Mouse (Mus musculus) retina, postnatal 7 days (tissue): ENCODE data around the gene Aldh3a2.
"Not testable (repeated sequence)": the region's sequence is repeated elsewhere in the genome, so short reads cannot be mapped to it uniquely, and the experiment has no call there.

Experiments
- DNase-seq: peaks from one replicate; pipeline ENCODE4 v3.0.0-alpha.2; 2012; ENCODE audit warnings: low read depth, low spot score

Gene Aldh3a2

DNA sequence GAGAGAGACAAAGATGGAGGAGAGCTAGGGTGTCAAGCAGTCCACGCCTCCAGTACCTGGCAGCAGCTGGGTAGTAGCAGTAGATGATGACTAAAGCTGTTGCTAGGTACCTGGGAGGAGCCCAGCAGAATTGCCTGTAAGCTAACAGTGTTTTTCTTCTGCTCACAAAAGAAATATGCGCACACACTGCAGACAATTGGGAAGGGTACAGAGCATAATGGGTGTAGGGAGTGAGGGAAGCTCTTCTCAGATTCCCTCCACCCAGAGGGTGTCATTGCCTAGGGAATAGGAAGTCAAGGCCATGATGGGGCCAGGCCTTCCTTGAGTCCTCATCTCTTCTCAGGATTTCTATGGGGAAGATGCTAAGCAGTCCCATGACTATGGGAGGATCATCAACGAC is 51.3 kb downstream of the Aldh3a2 start:
- no peak for DNase-seq

- DNase-seq = no peak
Observed at GRCm38 (mm10) chr11:61212102-61212501, 55.2 kb downstream of the Aldh3a2 start.

DNA sequence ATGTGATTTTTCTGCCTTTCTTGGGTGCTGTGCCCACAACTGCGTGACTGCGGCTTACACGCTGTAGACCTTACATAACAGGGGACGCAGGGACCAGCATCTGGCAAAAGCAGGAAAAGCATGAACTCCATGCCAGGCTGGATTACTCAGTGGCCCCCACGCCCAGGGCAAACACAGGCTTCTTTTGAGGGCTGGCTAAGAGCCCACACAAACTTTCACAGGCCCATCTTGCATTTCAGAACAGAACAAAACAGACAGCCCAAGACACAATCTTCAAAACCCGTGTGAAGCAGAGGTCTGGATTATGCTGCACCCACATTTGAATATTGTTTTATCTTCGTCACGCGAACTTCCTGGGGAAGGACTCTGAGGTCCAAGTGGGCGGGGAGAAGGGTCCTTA is 58.9 kb downstream of the Aldh3a2 start:
- DNase-seq = no peak

DNA sequence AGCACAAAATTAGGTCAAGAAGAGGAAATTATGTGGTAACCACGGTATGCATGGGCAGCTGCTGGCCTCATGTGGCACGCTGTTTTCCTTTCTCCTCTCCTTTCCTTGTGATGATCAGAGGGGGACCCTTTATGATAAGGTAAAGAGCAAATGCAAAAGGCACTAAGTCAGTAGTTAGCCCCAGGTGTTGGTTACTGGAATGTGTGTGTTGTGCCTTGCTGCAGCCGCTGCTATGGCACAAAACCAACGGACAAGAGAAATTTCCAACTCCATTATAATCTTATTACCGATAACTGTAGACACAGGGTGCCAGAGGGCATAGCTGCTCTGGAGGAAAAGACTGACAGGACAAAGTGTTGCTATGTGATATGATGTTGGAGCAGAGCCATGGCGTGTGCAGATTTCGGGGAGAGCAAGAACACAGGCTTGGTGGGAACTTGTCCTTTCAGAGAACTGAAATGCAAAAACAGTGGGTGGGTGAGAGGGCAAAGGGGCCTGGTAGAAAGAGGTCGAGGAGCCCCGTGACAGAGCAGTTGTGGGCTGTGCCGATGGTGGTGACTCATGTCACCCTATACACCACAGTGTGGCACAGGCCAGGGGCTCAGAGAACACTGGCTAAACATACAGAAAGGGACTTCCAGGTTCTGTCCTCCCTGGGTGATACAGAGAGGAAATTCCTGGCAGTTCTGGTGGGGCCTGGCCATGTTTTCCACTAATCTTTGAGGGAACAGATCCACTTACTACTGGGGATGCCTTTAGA is 59.6 kb downstream of the Aldh3a2 start, which contains the start of gene Aldh3a1:
Aldh3a1 (plus strand) TSS at position 51 of the 760 bp plus-strand sequence.
- DNase-seq = no peak

- no peak for DNase-seq
Observed at GRCm38 (mm10) chr11:61206136-61206535, 61.1 kb downstream of the Aldh3a2 start.

GRCm38 (mm10) chr11:61205167-61205950 is 61.9 kb downstream of the Aldh3a2 start:
- DNase-seq = no peak

GRCm38 (mm10) chr11:61202810-61203209 is 64.5 kb downstream of the Aldh3a2 start:
- DNase-seq = no peak

DNA sequence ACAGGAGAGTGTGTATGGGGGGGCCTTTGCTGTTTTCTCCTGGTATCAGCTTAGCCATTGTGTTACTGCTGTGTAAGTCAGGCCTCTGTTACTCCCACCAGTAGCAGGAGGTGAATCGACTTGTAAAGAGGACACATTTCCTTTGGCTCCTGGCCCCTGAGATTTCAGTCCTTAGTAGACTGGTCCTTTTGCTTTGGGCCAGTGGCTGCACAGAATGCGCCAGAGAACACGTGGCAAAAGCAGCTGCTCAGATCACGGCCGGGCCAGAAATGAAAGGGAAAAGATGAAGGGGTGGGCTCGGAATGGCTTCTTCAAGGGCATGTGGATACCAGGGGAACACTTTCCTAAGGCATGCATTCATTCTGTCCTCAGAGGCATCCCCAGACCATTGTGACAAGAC is 65.1 kb downstream of the Aldh3a2 start:
- no peak for DNase-seq

DNA sequence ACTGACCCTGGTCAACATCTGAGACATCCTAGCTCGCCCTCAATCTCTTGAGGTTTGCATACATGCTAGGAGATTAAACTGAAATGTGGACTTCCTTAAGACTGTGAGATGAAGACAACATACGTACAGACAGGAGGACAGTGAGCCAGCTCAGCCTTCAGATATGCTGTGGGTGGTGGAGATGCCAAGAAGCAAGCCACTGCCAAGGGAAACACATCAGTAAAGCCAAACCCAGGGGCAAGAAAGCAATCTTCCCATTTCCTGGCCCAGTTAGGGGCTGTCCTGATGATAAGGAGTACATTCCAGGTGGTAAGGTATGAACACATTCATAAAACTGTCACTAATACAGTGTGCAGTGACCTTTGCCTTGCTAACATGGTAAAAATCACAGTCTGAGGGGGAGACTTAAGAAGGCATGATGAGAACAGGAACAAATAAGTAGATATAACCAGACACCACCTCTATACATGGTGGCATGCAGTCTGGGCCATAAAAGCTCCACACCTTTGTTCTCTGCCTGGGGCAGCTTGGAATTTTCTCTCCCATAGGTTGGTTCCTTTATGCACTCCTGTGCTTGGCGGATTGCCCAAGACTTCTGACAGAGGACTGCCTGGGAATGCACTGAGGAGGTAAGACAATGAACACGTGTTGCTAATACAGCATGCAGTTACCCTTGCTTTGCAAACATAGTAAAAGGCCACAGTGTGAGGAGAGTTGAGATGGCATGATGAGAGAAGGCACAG is 67.5 kb downstream of the Aldh3a2 start:
- no peak for DNase-seq

- no peak for DNase-seq
Observed at GRCm38 (mm10) chr11:61197935-61198334, 69.3 kb downstream of the Aldh3a2 start.

DNA sequence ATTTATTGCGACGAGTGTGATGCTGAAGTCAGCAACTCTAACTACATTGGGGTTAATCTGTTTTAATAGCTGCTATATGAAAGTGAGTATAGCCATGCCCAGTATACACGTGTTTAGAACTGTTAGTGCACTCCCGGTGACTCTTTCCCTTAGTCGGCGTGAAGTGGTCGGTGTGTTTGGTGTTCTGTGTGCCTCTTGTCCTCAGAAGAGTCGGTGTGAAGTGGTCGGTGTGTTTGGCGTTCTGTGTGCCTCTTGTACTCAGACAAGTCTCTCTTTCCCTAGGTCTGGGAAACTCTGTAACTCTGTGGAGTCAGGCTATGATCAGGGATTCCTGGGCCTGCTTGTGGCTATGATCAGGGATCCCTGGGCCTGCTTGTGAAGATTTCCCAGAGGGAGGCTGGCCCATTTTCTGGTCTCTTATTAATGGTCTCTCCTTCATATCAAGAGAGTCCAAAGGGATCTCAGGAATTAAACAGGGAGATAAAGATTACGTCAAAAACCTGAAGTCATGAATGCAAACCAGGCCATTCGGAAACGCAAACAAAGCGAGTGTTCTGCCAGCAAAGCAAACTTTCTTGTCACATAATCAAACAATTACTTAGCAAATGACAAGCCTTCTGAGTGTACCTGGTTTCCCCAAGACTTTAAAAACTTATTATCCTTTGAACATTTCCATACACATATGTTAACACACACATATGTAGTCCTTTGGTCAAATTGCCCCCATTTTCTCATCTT is 70.5 kb downstream of the Aldh3a2 start:
- no peak for DNase-seq

DNA sequence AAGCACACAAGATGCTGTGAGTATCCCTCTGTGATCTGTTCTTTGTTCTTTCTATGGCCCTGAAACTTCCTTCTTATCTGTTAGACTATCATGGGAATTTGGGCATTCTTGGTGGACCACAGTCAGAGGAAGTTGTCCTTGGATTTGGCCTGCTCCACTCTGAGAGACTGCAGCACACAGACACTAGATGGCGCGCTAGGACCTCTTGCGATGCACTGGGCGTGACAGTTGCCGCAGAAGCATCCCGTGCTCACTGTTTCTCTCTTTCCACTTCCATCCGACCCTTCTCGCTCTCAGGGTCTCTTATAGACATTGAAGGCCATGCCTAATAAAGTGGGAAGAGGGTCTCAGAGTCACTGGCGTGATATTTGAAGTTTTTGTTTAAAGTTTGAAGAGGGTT is 73.9 kb downstream of the Aldh3a2 start:
- DNase-seq = peak; percentile 75

GRCm38 (mm10) chr11:61192779-61193178 is 74.5 kb downstream of the Aldh3a2 start:
- DNase-seq = no peak

DNA sequence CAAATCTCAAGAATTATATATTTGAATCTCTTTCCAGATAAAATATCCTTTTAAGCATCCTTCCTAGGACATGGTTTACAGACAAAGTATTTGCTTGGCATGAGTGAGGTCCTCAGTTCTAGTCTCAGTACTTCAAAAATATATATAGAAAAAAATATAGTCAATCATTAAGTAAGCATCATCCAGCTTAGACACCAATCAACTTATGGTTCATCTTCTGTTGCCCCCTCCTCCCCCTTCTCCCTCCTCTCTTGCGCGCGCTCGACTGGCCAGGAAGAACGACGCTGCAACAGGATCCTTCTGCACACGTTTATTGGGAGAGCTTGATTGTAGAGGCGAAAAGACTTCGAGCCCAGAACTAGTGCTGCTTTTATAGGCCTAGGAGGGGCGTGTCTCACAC is 75.1 kb downstream of the Aldh3a2 start:
- DNase-seq = not testable (repeated sequence)

DNA sequence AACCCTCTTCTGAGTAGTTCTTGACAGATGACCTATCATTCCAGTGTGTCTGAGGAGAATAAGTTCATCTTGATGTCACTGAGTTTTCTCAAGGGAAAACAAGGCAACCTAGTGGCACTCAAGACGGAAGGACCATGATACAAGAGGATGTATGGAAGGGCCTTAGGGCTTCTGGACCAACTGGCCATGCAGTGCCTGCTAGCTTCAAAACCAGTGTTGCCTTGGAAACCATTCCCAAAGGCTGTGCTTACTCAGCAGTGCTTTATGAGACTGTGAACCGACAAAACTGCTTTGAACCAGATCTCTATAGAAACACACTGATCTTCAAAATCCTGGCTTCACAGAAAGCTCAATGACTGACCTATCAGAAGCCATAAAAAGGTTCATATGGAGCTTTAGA is 76.5 kb downstream of the Aldh3a2 start:
- DNase-seq = no peak

- no peak for DNase-seq
Observed at GRCm38 (mm10) chr11:61183820-61184219, 83.4 kb downstream of the Aldh3a2 start.

- DNase-seq = no peak
Observed at GRCm38 (mm10) chr11:61181624-61182023, 85.6 kb downstream of the Aldh3a2 start.

DNA sequence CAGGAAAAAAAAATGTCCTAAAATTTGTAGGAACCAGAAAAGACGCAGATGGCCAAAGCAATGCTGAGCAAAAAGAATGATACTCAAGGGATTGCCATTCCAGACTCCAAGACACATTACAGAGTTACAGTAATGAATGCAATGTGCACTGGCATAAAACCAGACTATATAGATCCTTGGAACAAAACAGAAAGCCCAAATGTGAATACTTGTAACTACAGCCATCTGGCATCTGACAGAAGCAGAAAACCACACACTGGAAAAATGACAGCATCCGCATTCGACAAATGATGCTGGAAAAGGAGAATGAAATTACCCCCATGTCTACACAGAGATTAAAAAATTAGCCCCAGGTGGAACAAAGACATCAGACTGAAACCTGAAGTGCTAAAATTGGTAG is 86.9 kb downstream of the Aldh3a2 start:
- DNase-seq = no peak

DNA sequence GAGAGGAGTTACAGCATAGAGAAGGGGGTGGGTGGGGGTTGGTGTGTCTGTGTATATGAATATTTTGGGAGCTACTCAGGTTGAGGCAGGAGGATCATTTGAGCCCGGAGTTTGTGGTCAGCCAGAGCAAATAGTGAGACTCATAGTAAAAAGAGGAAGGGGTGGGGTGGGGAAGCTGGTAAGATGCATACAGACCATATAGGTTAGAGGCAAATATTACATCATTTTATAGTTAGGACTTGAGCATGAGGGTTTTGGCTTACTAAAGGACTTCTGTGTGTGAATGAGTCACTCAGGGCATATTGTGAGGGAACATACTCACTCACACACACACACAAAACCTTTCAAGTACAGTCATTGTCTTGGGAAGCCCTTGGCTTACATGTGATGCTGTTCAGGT is 90.9 kb downstream of the Aldh3a2 start:
- DNase-seq = no peak

DNA sequence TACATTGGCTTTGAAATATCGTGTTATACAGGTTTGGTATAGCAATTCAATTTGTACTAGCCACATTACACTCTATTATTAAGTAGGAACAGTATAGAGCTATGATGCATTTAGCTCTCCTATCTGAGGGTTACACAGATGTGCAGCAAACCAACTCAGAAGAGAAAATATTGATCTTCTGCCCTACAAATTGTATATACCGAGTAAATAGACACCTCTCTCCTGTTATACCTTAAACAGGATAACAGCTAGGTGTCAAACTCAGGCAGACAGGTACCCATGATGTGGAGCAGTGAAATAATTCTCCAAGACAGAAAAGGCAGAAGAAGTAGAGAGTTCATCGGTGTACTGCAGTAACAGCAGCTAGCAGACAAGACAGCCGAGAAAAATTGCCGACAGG is 91.5 kb downstream of the Aldh3a2 start:
- no peak for DNase-seq

DNA sequence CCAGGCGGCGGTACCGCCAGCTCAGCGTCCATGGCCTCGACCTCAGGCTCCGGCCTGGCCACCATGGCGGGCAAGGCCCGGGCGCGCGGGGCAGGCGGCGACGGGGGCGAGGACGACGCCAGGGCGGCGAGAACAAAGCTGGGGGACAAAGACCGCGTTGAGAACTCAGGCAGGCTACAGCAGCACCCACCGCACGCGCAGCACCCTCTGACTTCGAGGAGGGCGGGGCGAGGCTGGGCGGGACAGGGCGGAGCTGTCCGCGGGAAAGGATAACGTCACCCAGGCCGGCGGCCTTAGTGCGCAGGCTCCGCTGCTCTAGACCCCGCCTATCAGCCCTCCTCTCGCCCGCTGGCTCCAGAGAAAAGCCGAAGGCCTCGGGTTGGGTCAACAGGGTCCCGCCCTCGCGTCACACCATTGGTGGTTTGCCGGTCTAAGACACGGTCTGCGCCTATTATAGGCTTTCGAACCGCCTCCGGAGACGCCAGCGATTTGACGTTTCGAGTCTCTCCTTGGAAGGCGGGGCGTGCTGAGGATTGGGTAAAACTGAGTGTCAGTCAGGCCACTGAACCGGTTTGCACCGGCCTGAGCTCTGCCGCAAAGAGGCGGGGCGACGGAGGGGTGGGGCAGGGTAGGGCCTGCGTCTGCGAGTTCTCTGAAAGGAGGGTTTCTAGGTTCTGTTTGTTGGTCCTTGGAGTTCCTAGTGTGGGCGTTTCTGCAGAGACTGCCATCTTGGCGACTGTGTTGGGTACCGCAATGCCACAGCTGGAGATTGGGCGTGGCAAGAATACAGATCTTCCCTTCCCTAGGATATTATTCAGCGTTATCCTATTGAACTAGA is 92.2 kb downstream of the Aldh3a2 start, which contains the start of gene Usp22:
Usp22 (minus strand) TSS at position 235 of the 838 bp plus-strand sequence.
- DNase-seq = peak; percentile 99
